Comparison of ENCODE assay signal across 9 mouse cellular contexts in the genomic region with DNA sequence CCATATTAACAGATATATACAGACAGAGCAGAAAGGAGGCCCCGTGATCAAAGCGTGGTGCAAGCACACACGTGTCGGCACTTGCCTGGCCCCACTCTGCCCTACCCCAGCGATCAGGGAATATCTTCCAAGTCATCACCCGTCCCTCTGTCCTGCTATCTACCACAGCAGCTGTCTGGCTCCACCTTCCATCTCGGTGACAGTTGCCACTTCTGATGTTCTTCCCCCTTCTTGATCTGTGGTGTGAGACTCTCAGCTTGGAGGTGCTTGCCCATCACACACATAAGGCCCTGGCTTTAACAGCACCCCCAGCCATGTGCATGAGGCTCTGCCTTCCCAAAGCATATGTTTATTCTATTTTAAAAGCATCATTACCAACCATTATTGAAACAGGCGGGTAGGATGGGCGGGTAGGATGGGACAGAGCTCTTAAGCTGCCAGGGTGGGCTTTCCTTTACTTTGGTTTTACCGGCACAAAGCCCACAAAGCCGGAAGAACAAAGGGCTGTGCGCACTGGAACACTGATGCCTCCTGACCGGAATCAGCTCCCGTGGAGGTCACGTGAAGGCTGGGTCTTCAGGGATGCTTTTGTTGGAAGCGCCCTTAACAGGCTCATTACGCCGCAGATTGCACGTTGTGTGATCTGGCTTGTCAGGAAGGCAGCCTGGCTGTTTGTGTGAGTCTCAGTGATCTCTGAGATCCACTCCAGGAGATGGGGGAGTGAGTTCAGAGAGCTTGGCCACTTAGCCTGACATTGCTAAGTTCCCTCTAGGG. TPM values are rescaled to one million over a fixed set of nuclear protein-coding genes. Genes with fewer than 3 reads are reported as not detected.
DNase-seq lines count a peak whose midpoint lies in the region; ATAC-seq lines count a peak whose summit lies in the region.
"Had no signal": no experiment of that assay in that cellular context is flagged by ENCODE, and none has a peak within 500 bp of the region (broad histone marks: within the 10 kb centered on the region; RNA-seq: fewer than 3 reads in every experiment).

No protein-coding gene starts in this region.

- H3K9ac ChIP-seq in kidney, embryonic 14.5 days (ENCODE audit: low read depth, low read length) = 0 out of 2 replicates have a peak overlapping the region, but pooled peaks have one; percentile 12
- H3K9ac ChIP-seq in liver, embryonic 15.5 days = peak overlapping the region; percentile 58
- H3K9ac ChIP-seq: limb, embryonic 15.5 days had no signal

- peaks cover 26% of the 10 kb centered on the region for H3K4me1 ChIP-seq in kidney, embryonic 14.5 days (ENCODE audit: control insufficient read depth, insufficient read depth, low read length)
- H3K4me1 ChIP-seq in liver, embryonic 15.5 days (replicated peaks) = peaks cover 82% of the 10 kb centered on the region

- no peak for DNase-seq in kidney, postnatal 14 days
- DNase-seq in retina, postnatal 7 days (ENCODE audit: low read depth, low spot score) = peak; percentile 11
- DNase-seq in urinary bladder, postnatal 14 days (ENCODE audit: low spot score) = no peak
- DNase-seq in lung, postnatal 36 days = no peak
- no peak for DNase-seq in adrenal gland, adult 18-20 months (ENCODE audit: low spot score in 2 of 2)

- no peak overlapping the region for H3K27ac ChIP-seq in kidney, embryonic 14.5 days (ENCODE audit: low read depth, low read length)
- peak overlapping the region; percentile 95 for H3K27ac ChIP-seq in liver, embryonic 15.5 days (replicated peaks)
- H3K27ac ChIP-seq: limb, embryonic 15.5 days had no signal

- no peak overlapping the region; the same call in 1 of the 2 replicates for H3K4me2 ChIP-seq in kidney, embryonic 14.5 days (replicated peaks; ENCODE audit: low read depth, low read length)
- peak overlapping the region; percentile 71 for H3K4me2 ChIP-seq in liver, embryonic 15.5 days
- H3K4me2 ChIP-seq: limb, embryonic 15.5 days had no signal

- no peak overlapping the region for H3K4me3 ChIP-seq in kidney, embryonic 14.5 days (ENCODE audit: low read length)
- H3K4me3 ChIP-seq in liver, embryonic 15.5 days (replicated peaks) = peak overlapping the region; percentile 37
- H3K4me3 ChIP-seq: limb, embryonic 15.5 days had no signal

- WGBS in kidney, embryonic 14.5 days = 42% methylated on average over 19 of the region's 19 CpGs
- 28% methylated on average over 19 of the region's 19 CpGs for WGBS in liver, embryonic 15.5 days (ENCODE audit: insufficient replicate concordance)

- H3K36me3 ChIP-seq in kidney, embryonic 14.5 days (ENCODE audit: control insufficient read depth, insufficient read depth, low read length) = no peaks in the 10 kb centered on the region
- no peaks in the 10 kb centered on the region for H3K36me3 ChIP-seq in liver, embryonic 15.5 days (replicated peaks)
- H3K36me3 ChIP-seq: limb, embryonic 15.5 days had no signal

- no peak for ATAC-seq in kidney, embryonic 14.5 days (ENCODE audit: low FRiP score, low TSS enrichment)
- ATAC-seq in erythroid progenitor cell, adult 5-6 weeks (replicated peaks; ENCODE audit: low FRiP score, poor library complexity, severe bottlenecking) = peak; percentile 85
- ATAC-seq in liver, embryonic 15.5 days (ENCODE audit: insufficient read depth) = peak; percentile 94

- H3K27me3 ChIP-seq in kidney, embryonic 14.5 days (ENCODE audit: control insufficient read depth, insufficient read depth, low read length) = no peaks in the 10 kb centered on the region
- H3K27me3 ChIP-seq in liver, embryonic 15.5 days = no peaks in the 10 kb centered on the region

- H3K9me3 ChIP-seq in kidney, embryonic 14.5 days (ENCODE audit: control insufficient read depth, low read length) = no peaks in the 10 kb centered on the region
- H3K9me3 ChIP-seq in liver, embryonic 15.5 days (replicated peaks) = no peaks in the 10 kb centered on the region
- H3K9me3 ChIP-seq: limb, embryonic 15.5 days had no signal

RNA-seq across cellular contexts. Expression of a gene that starts 34.4 kb away (rescaled TPM):
- 4.5 and 5.4 TPM in 2 replicates for polyA plus RNA-seq in kidney, embryonic 14.5 days (2014; fragmentation: Nextera tagmentation; extraction: Ambion mirVana)
- 14.1 and 15.9 TPM in 2 replicates for total RNA-seq in erythroid progenitor cell, adult 5-6 weeks (2015; ENCODE audit: low replicate concordance)
- total RNA-seq in erythroid progenitor cell, adult 5-6 weeks (2017; ENCODE audit: low replicate concordance) = 13.6 and 17.2 TPM in 2 replicates
- polyA plus RNA-seq in liver, embryonic 15.5 days (2015; fragmentation: Nextera tagmentation; extraction: Ambion mirVana) = 1.2 TPM in 2 replicates
- 10 to 100 TPM; 49.8 to 68.7 TPM for total RNA-seq in adrenal gland, adult 18-20 months (2021)
